Mouse (Mus musculus) cerebellum, adult 2 months (tissue): ENCODE results near the gene Ccdc32. TPM values are rescaled to one million over a fixed set of nuclear protein-coding genes. Genes with fewer than 3 reads are reported as not detected.
A peak's percentile ranks its signal among the peaks of the same experiment; 100 is the strongest.

Source experiments
- DNase-seq, 2 experiments: peaks; one replicate each; pipeline ENCODE4 v3.0.0; 2021
- H3K27ac ChIP-seq: fragments of 200-500 bp; 2 replicates; pipeline ENCODE4 v1.5.1; 2012; ENCODE audit warnings: low read length, control low read depth, inconsistent platforms; ENCODE audit not compliant: insufficient read depth
- H3K27me3 ChIP-seq: fragments of 200-500 bp; 2 replicates; pipeline ENCODE4 v1.6.1; 2012; ENCODE audit warnings: inconsistent platforms, mild to moderate bottlenecking, low read length, moderate library complexity; ENCODE audit not compliant: control insufficient read depth, insufficient read depth
- H3K4me1 ChIP-seq: fragments of 200-500 bp; 2 replicates; pipeline ENCODE4 v1.6.1; 2011; ENCODE audit warnings: low read length; ENCODE audit not compliant: control insufficient read depth, insufficient read depth
- H3K4me3 ChIP-seq: fragments of 200-500 bp; replicated peaks from 2 replicates; pipeline ENCODE3; 2011; ENCODE audit warnings: mild to moderate bottlenecking, low read depth, low read length, control low read depth; ENCODE audit not compliant: insufficient read depth
- CTCF ChIP-seq: fragments of 200-500 bp; IDR thresholded peaks from 2 replicates; pipeline ENCODE4 v1.5.1; 2011; ENCODE audit warnings: low read depth, mild to moderate bottlenecking, control low read depth, low read length, moderate library complexity, borderline replicate concordance; ENCODE audit not compliant: insufficient read depth
- POLR2A ChIP-seq: fragments of 200-500 bp; IDR thresholded peaks from 2 replicates; pipeline ENCODE4 v1.6.1; 2011; ENCODE audit warnings: low read length, control low read depth, borderline replicate concordance; ENCODE audit not compliant: insufficient read depth
- WGBS: fragments of 180-500 bp; shearing (Covaris S2); methylation state at CpG from one replicate; pipeline ENCODE4 v1.1.7; 2018; 5-methylcytosine and 5-hydroxymethylcytosine counted together
- polyA plus RNA-seq: library from polyadenylated mRNA; depleted of rRNA; stranded (reverse); fragments of >200 nt; gene quantifications from 2 replicates; pipeline ENCODE4 v1.2.3, GENCODE M21; 2012

The Ccdc32 gene
- polyA plus RNA-seq, 1 experiment = 34.3 TPM

DNA sequence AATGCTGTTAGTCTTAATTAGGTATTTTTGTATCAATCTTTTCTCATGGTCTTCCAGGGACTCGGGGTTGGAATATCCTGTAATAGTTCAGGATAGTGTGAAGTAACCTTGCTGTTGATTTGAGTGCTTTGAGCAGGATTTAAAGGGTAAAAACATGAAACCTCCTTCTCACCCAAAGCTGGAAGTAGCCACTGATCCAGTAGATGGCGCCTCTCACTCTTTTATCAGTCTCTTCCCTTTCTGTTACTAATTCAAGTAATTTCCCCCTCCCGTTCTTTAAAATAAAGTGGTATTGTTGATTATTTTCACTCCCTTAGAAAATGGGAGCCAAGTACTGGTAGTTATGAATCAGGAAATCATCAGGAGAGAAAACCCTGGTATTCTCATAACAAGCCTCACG lies 11.7 kb upstream of the Ccdc32 start:
- H3K27ac ChIP-seq = no peak overlapping the region
- no peaks in the 10 kb centered on the region for H3K27me3 ChIP-seq
- no peaks in the 10 kb centered on the region for H3K4me1 ChIP-seq
- TF ChIP-seq POLR2A (no peak), CTCF (no peak)
- no peak overlapping the region for H3K4me3 ChIP-seq
- no peak for DNase-seq
- 37% methylated on average over 4 of the region's 4 CpGs for WGBS

GRCm38 (mm10) chr2:119035397-119035745 lies 6.2 kb upstream of the Ccdc32 start:
- WGBS = 6% methylated on average over 7 of the region's 7 CpGs
- no peaks in the 10 kb centered on the region for H3K27me3 ChIP-seq
- no peak for TF ChIP-seq CTCF
- no peak for TF ChIP-seq POLR2A
- DNase-seq = no peak
- H3K4me3 ChIP-seq = peak overlapping the region; percentile 62
- no peak overlapping the region for H3K27ac ChIP-seq
- H3K4me1 ChIP-seq = no peaks in the 10 kb centered on the region

GRCm38 (mm10) chr2:119034656-119035396 lies 5.6 kb upstream of the Ccdc32 start, which contains the start of gene Rpusd2:
Gene Rpusd2 (plus strand): TSS chr2:119034790.
- no peak; the same call in 1 of the 2 replicates for TF ChIP-seq CTCF
- TF ChIP-seq POLR2A = peak; percentile 71
- H3K27me3 ChIP-seq = no peaks in the 10 kb centered on the region
- H3K27ac ChIP-seq = 0 out of 2 replicates have a peak within 1 kb of the TSS, but pooled peaks have one; percentile 12
- H3K4me1 ChIP-seq = no peaks in the 10 kb centered on the region
- H3K4me3 ChIP-seq = peak within 1 kb of the TSS; percentile 62
- under 1% methylated on average over 49 of the region's 49 CpGs for WGBS
- peak; percentile 91 to 93 for DNase-seq

DNA sequence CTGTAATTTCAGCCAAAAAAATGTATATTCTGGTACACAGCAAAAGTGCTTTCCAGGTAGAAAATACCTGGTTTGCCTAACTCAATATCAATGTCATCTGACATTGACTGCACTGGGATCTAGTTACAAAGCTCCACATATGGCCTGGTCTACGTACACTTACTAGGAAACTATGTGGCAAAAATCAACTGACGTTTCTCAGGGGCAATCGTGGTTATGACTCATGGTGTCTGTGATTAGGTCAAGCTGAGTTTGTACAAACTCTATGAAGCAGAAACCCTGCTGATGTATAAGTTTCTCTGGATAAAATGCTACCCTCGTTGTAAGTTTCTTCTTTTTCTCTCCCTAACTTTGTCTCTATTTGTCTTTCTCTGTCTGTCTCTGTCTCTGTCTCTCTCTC lies 3.0 kb upstream of the Ccdc32 start:
- DNase-seq = no peak
- TF ChIP-seq CTCF = no peak
- no peak for TF ChIP-seq POLR2A
- Histone ChIP-seq H3K27ac (no peak overlapping the region), H3K4me1 (peaks cover 4% of the 10 kb centered on the region; the same call in 1 of the 2 replicates), H3K27me3 (no peaks in the 10 kb centered on the region), H3K4me3 (no peak overlapping the region)
- 64% methylated on average over 4 of the region's 4 CpGs for WGBS

GRCm38 (mm10) chr2:119026951-119027350 lies 2.2 kb downstream of the Ccdc32 start:
- H3K27ac ChIP-seq = no peak overlapping the region
- 85% methylated on average over 4 of the region's 4 CpGs for WGBS
- TF ChIP-seq POLR2A = no peak
- no peak for TF ChIP-seq CTCF
- peaks cover 4% of the 10 kb centered on the region; the same call in 1 of the 2 replicates for H3K4me1 ChIP-seq
- no peaks in the 10 kb centered on the region for H3K27me3 ChIP-seq
- no peak overlapping the region for H3K4me3 ChIP-seq
- DNase-seq = no peak

- DNase-seq = no peak
- Histone ChIP-seq H3K27ac (no peak overlapping the region), H3K4me3 (no peak overlapping the region), H3K27me3 (no peaks in the 10 kb centered on the region), H3K4me1 (peaks cover 4% of the 10 kb centered on the region; the same call in 1 of the 2 replicates)
- no peak for TF ChIP-seq POLR2A
- no peak for TF ChIP-seq CTCF
- WGBS = 65% methylated on average over 4 of the region's 4 CpGs
These were observed 4.0 kb downstream of the Ccdc32 start for GRCm38 (mm10) chr2:119025239-119025616.

GRCm38 (mm10) chr2:119024536-119025238 lies 4.5 kb downstream of the Ccdc32 start:
- no peak for DNase-seq
- H3K4me3 ChIP-seq = no peak overlapping the region
- H3K27ac ChIP-seq = no peak overlapping the region
- peaks cover 4% of the 10 kb centered on the region; the same call in 1 of the 2 replicates for H3K4me1 ChIP-seq
- peak; percentile 31; the same call in 1 of the 2 replicates for TF ChIP-seq CTCF
- TF ChIP-seq POLR2A = no peak
- no peaks in the 10 kb centered on the region for H3K27me3 ChIP-seq
- WGBS = 77% methylated on average over 9 of the region's 9 CpGs

DNA sequence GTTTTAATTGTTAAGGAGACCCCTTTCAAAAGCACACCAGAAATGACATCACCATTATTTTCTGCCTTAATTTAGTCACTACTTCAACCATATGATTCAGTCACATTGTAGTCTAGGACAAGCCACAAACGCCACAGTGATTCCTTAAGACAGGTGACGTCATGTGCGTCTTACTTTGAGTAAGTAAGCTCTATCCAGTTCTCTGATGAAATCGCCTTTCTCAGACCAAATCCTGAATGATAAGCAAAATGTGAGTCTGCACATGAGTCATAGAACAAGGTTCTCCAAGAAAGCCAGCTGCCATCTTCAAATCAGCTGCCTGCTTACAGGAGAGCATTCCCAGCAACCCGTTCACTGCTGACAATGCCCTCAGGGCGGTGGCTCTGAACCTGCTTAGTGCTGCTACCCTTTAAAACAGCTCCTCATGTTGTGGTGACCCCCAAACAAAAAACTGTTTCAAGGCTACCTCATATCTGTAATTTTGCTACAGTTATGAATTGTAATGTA lies 6.0 kb downstream of the Ccdc32 start:
- TF ChIP-seq POLR2A (no peak), CTCF (no peak)

More for the DNA sequence above, 6.0 kb downstream of the Ccdc32 start:
- WGBS = 94% methylated on average over 6 of the region's 6 CpGs
- Histone ChIP-seq H3K4me3 (no peak overlapping the region), H3K27me3 (no peaks in the 10 kb centered on the region), H3K27ac (no peak overlapping the region), H3K4me1 (peaks cover 3% of the 10 kb centered on the region)
- DNase-seq = no peak
